ENCODE assay signal across 32 mouse cellular contexts in the genomic region with DNA sequence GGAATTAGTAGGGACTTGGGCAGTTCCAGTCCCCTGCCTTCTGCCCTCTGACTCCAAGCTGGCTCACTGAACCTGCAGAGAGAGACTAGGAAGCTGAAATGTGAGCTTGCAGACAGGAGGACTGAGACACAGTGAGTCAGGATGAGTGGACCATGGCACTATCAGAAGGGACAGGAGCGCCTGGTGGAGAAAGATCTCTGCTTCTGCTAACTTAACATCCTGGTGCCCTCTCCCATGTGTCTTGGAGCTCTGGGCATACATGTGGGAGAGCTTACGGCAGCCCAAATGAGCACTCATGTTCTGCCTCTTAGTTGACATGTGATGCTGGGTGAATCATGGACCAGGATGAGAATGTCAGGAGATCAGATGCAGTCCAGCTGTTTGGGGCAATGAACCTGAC. TPM values are rescaled to one million over a fixed set of nuclear protein-coding genes. Genes with fewer than 3 reads are reported as not detected.
DNase-seq lines count a peak whose midpoint lies in the region; ATAC-seq and TF ChIP-seq lines count a peak whose summit lies in the region.
"Had no signal": no experiment of that assay in that cellular context is flagged by ENCODE, and none has a peak within 500 bp of the region (broad histone marks: within the 10 kb centered on the region; RNA-seq: fewer than 3 reads in every experiment).

No protein-coding gene starts in this region.

- no peak overlapping the region for H3K4me2 ChIP-seq in liver, embryonic 11.5 days
- peak overlapping the region; percentile 37 for H3K4me2 ChIP-seq in liver, embryonic 12.5 days
- no peak overlapping the region for H3K4me2 ChIP-seq in liver, postnatal 0 days (ENCODE audit: low read depth, low read length)
- H3K4me2 ChIP-seq: heart, embryonic 11.5 days; hindbrain, embryonic 13.5 days; midbrain, embryonic 15.5 days had no signal

- H3K9ac ChIP-seq in liver, embryonic 11.5 days (ENCODE audit: low read depth, low read length): no peak overlapping the region
- no peak overlapping the region for H3K9ac ChIP-seq in liver, embryonic 12.5 days
- H3K9ac ChIP-seq in liver, postnatal 0 days (replicated peaks): no peak overlapping the region
- H3K9ac ChIP-seq: hindbrain, embryonic 13.5 days; midbrain, embryonic 15.5 days had no signal

- TF ChIP-seq CTCF in C2C12 (IDR thresholded peaks at IDR 0.05; ENCODE audit: control insufficient read depth, insufficient read depth, insufficient read length): no peak
- no peak for TF ChIP-seq CTCF in liver, postnatal 0 days (IDR thresholded peaks at IDR 0.05; ENCODE audit: low read depth)

- H3ac ChIP-seq in C2C12 (ENCODE audit: control insufficient read depth, insufficient read length, low read depth): no peak overlapping the region

- H3K27ac ChIP-seq in liver, embryonic 11.5 days (ENCODE audit: low read depth, low read length): no peak overlapping the region
- H3K27ac ChIP-seq in liver, embryonic 12.5 days: peak overlapping the region; percentile 70
- no peak overlapping the region for H3K27ac ChIP-seq in liver, postnatal 0 days (ENCODE audit: low read depth)
- H3K27ac ChIP-seq: hindbrain, embryonic 13.5 days; kidney, postnatal 0 days; midbrain, embryonic 15.5 days; stomach, postnatal 0 days had no signal

- peaks cover 45% of the 10 kb centered on the region for H3K4me1 ChIP-seq in liver, embryonic 11.5 days (replicated peaks; ENCODE audit: control insufficient read depth, insufficient read depth, low read length)
- peaks cover 81% of the 10 kb centered on the region for H3K4me1 ChIP-seq in liver, embryonic 12.5 days
- peaks cover 27% of the 10 kb centered on the region for H3K4me1 ChIP-seq in liver, postnatal 0 days (ENCODE audit: insufficient read depth)
- H3K4me1 ChIP-seq: midbrain, embryonic 15.5 days had no signal

- ATAC-seq in liver, embryonic 11.5 days (replicated peaks; ENCODE audit: low FRiP score): no peak
- peak; percentile 66 for ATAC-seq in liver, embryonic 12.5 days
- peak; percentile 68 for ATAC-seq in liver, postnatal 0 days
- ATAC-seq: forebrain, embryonic 14.5 days; midbrain, embryonic 15.5 days had no signal

- no peaks in the 10 kb centered on the region for H3K9me3 ChIP-seq in liver, embryonic 11.5 days (ENCODE audit: control insufficient read depth, low read length)
- no peaks in the 10 kb centered on the region for H3K9me3 ChIP-seq in liver, embryonic 12.5 days (replicated peaks)
- no peaks in the 10 kb centered on the region for H3K9me3 ChIP-seq in liver, postnatal 0 days (ENCODE audit: low read length)
- H3K9me3 ChIP-seq: hindbrain, embryonic 13.5 days; midbrain, embryonic 15.5 days had no signal

- H3K4me3 ChIP-seq in liver, embryonic 11.5 days (ENCODE audit: low read depth, low read length): no peak overlapping the region
- H3K4me3 ChIP-seq in C2C12 (ENCODE audit: insufficient read depth, poor library complexity, severe bottlenecking): no peak overlapping the region
- no peak overlapping the region for H3K4me3 ChIP-seq in liver, embryonic 12.5 days
- no peak overlapping the region for H3K4me3 ChIP-seq in liver, postnatal 0 days (ENCODE audit: low read depth, low read length)
- H3K4me3 ChIP-seq: hindbrain, embryonic 13.5 days; midbrain, embryonic 15.5 days had no signal

- peak; percentile 84 for TF ChIP-seq EP300 in liver, postnatal 0 days (IDR thresholded peaks at IDR 0.05; ENCODE audit: low read depth)

- 81% methylated on average over 2 of the region's 2 CpGs for WGBS in liver, embryonic 11.5 days
- 74% methylated on average over 2 of the region's 2 CpGs for WGBS in liver, embryonic 12.5 days (ENCODE audit: insufficient replicate concordance)
- 59% methylated on average over 2 of the region's 2 CpGs for WGBS in liver, postnatal 0 days (ENCODE audit: insufficient replicate concordance)

- peak; percentile 61 for DNase-seq in liver
- DNase-seq in liver, embryonic 11.5 days (ENCODE audit: low spot score): no peak
- no peak for DNase-seq in liver, postnatal 0 days
- DNase-seq in ovary, adult 18-20 months (ENCODE audit: low spot score): no peak
- DNase-seq in spleen, adult 12 weeks (ENCODE audit: low spot score): no peak
- DNase-seq: adrenal gland, adult 8-10 months; cerebellum, adult 8-10 months; cerebellum, postnatal 25 days; gastrocnemius, postnatal 36 days; heart, adult 18-20 months; heart, postnatal 4 days; kidney, adult 18-20 months; layer of hippocampus, adult 9-11 months; lung, postnatal 36 days; right cerebral cortex, adult 18-20 months; thymus, adult 18-20 months; thymus, postnatal 36 days had no signal

- H3K79me3 ChIP-seq in C2C12 (ENCODE audit: low read depth): no peaks in the 10 kb centered on the region

- H3K27me3 ChIP-seq in liver, embryonic 11.5 days (replicated peaks; ENCODE audit: control insufficient read depth, insufficient read depth, low read length): no peaks in the 10 kb centered on the region
- H3K27me3 ChIP-seq in C2C12 (ENCODE audit: control insufficient read depth, insufficient read depth, insufficient read length): no peaks in the 10 kb centered on the region
- H3K27me3 ChIP-seq in liver, embryonic 12.5 days (replicated peaks): no peaks in the 10 kb centered on the region
- H3K27me3 ChIP-seq in liver, postnatal 0 days (ENCODE audit: insufficient read depth, low read length): no peaks in the 10 kb centered on the region
- H3K27me3 ChIP-seq: hindbrain, embryonic 13.5 days; midbrain, embryonic 15.5 days had no signal

- no peaks in the 10 kb centered on the region for H3K36me3 ChIP-seq in liver, embryonic 11.5 days (ENCODE audit: control insufficient read depth, insufficient read depth, low read length)
- H3K36me3 ChIP-seq in C2C12 (ENCODE audit: control insufficient read depth, insufficient read depth): no peaks in the 10 kb centered on the region
- no peaks in the 10 kb centered on the region for H3K36me3 ChIP-seq in liver, embryonic 12.5 days
- H3K36me3 ChIP-seq in liver, postnatal 0 days (replicated peaks; ENCODE audit: insufficient read depth, low read length): no peaks in the 10 kb centered on the region
- H3K36me3 ChIP-seq: hindbrain, embryonic 13.5 days; midbrain, embryonic 15.5 days had no signal

- no peaks in the 10 kb centered on the region for H3K79me2 ChIP-seq in C2C12 (ENCODE audit: control insufficient read depth, insufficient read depth)

TF ChIP-seq in C2C12, 6 proteins besides CTCF, POLR2A, EP300 and RAD21:
- TF ChIP-seq FOSL1 (IDR thresholded peaks at IDR 0.05; ENCODE audit: insufficient read depth, low read length, poor library complexity, severe bottlenecking): peak; percentile 63
- no peak for TF ChIP-seq MYOG (IDR thresholded peaks at IDR 0.05; ENCODE audit: control insufficient read depth, extremely low read depth, insufficient read length)
- TF ChIP-seq USF1 (IDR thresholded peaks at IDR 0.05; ENCODE audit: low read depth): no peak
- no peak for TF ChIP-seq CEBPB (IDR thresholded peaks at IDR 0.05; ENCODE audit: low read depth)
- TF ChIP-seq MYOD1 (IDR thresholded peaks at IDR 0.05; ENCODE audit: control insufficient read depth, insufficient read length, low read depth): peak; percentile 30
- peak; percentile 42 for TF ChIP-seq MAX (IDR thresholded peaks at IDR 0.05)

RNA-seq across cellular contexts. Expression of a gene that starts 12.0 kb away (rescaled TPM):
- not detected in 2 replicates for polyA plus RNA-seq in liver, embryonic 11.5 days (2014; fragmentation: Nextera tagmentation; extraction: Ambion mirVana)
- not detected for polyA plus RNA-seq in C2C12 (2012; fragmentation: generic; extraction: Trizol)
- not detected in 2 replicates for polyA plus RNA-seq in liver, embryonic 12.5 days (2016; fragmentation: Nextera tagmentation; extraction: Ambion mirVana)
- not detected in 2 replicates for polyA plus RNA-seq in liver, postnatal 0 days (2015; fragmentation: Nextera tagmentation; extraction: Ambion mirVana)
- polyA plus RNA-seq: embryonic facial prominence, embryonic 11.5 days; hindbrain, embryonic 13.5 days; large intestine, adult 2 months; limb, embryonic 11.5 days; liver, adult 2 months; lung, embryonic 16.5 days; neural tube, embryonic 11.5 days; spleen, adult 2 months; stomach, postnatal 0 days had no signal

RNA-seq across cellular contexts. Expression of a gene that starts 58.9 kb away (rescaled TPM):
- 16.0 and 18.0 TPM in 2 replicates for polyA plus RNA-seq in liver, embryonic 11.5 days (2014; fragmentation: Nextera tagmentation; extraction: Ambion mirVana)
- polyA plus RNA-seq in C2C12 (2012; fragmentation: generic; extraction: Trizol): 54.3 TPM
- polyA plus RNA-seq in liver, embryonic 12.5 days (2016; fragmentation: Nextera tagmentation; extraction: Ambion mirVana): 12.9 and 13.7 TPM in 2 replicates
- polyA plus RNA-seq in liver, postnatal 0 days (2015; fragmentation: Nextera tagmentation; extraction: Ambion mirVana): 15.1 and 16.9 TPM in 2 replicates

RNA-seq across cellular contexts. Expression of a gene that starts 59.5 kb away (rescaled TPM):
- polyA plus RNA-seq in liver, embryonic 11.5 days (2014; fragmentation: Nextera tagmentation; extraction: Ambion mirVana): 192 and 194 TPM in 2 replicates
- polyA plus RNA-seq in C2C12 (2012; fragmentation: generic; extraction: Trizol): 259 TPM
- polyA plus RNA-seq in liver, embryonic 12.5 days (2016; fragmentation: Nextera tagmentation; extraction: Ambion mirVana): 148 and 151 TPM in 2 replicates
- polyA plus RNA-seq in liver, postnatal 0 days (2015; fragmentation: Nextera tagmentation; extraction: Ambion mirVana): 113 TPM in 2 replicates
